8 mouse cellular contexts compared by ENCODE assay signal in genomic region chr5:105858754-105859694, GRCm38 (mm10). TPM values are rescaled to one million over a fixed set of nuclear protein-coding genes. Genes with fewer than 3 reads are reported as not detected.
DNase-seq lines count a peak whose midpoint lies in the region; ATAC-seq lines count a peak whose summit lies in the region.

No protein-coding gene starts in this region.

- 0 out of 2 replicates have a peak overlapping the region, but pooled peaks have one; percentile 1 for H3K27ac ChIP-seq in forebrain, embryonic 12.5 days
- H3K27ac ChIP-seq in forebrain, embryonic 16.5 days (ENCODE audit: low read length) = no peak overlapping the region
- 0 out of 2 replicates have a peak overlapping the region, but pooled peaks have one; percentile 13 for H3K27ac ChIP-seq in intestine, embryonic 15.5 days
- H3K27ac ChIP-seq in lung, embryonic 16.5 days (ENCODE audit: low read length) = peak overlapping the region; percentile 87
- no peak overlapping the region for H3K27ac ChIP-seq in midbrain, embryonic 10.5 days (replicated peaks)
- H3K27ac ChIP-seq in hindbrain, embryonic 13.5 days = no peak overlapping the region

- no peak overlapping the region for H3K9ac ChIP-seq in forebrain, embryonic 12.5 days
- no peak overlapping the region for H3K9ac ChIP-seq in forebrain, embryonic 16.5 days (replicated peaks; ENCODE audit: low read depth, low read length)
- H3K9ac ChIP-seq in intestine, embryonic 15.5 days = no peak overlapping the region
- H3K9ac ChIP-seq in lung, embryonic 16.5 days (ENCODE audit: low read length) = no peak overlapping the region
- H3K9ac ChIP-seq in hindbrain, embryonic 13.5 days = no peak overlapping the region

- ATAC-seq in forebrain, embryonic 12.5 days (ENCODE audit: low FRiP score) = no peak
- ATAC-seq in forebrain, embryonic 16.5 days = no peak
- no peak for ATAC-seq in intestine, embryonic 15.5 days
- peak; percentile 91 for ATAC-seq in lung, embryonic 16.5 days (ENCODE audit: low read depth)
- no peak for ATAC-seq in hindbrain, embryonic 13.5 days (ENCODE audit: low FRiP score)

- no peaks in the 10 kb centered on the region for H3K36me3 ChIP-seq in forebrain, embryonic 12.5 days (replicated peaks)
- no peaks in the 10 kb centered on the region for H3K36me3 ChIP-seq in forebrain, embryonic 16.5 days (ENCODE audit: control insufficient read depth, insufficient read depth)
- no peaks in the 10 kb centered on the region for H3K36me3 ChIP-seq in intestine, embryonic 15.5 days
- H3K36me3 ChIP-seq in lung, embryonic 16.5 days (ENCODE audit: control insufficient read depth, insufficient read depth, low read length) = no peaks in the 10 kb centered on the region
- no peaks in the 10 kb centered on the region for H3K36me3 ChIP-seq in midbrain, embryonic 10.5 days
- no peaks in the 10 kb centered on the region for H3K36me3 ChIP-seq in hindbrain, embryonic 13.5 days

- H3K9me3 ChIP-seq in forebrain, embryonic 12.5 days = no peaks in the 10 kb centered on the region
- H3K9me3 ChIP-seq in forebrain, embryonic 16.5 days (ENCODE audit: control insufficient read depth, low read length) = no peaks in the 10 kb centered on the region
- no peaks in the 10 kb centered on the region for H3K9me3 ChIP-seq in intestine, embryonic 15.5 days
- no peaks in the 10 kb centered on the region for H3K9me3 ChIP-seq in lung, embryonic 16.5 days (ENCODE audit: control insufficient read depth, low read length)
- no peaks in the 10 kb centered on the region for H3K9me3 ChIP-seq in midbrain, embryonic 10.5 days (replicated peaks)
- H3K9me3 ChIP-seq in hindbrain, embryonic 13.5 days = no peaks in the 10 kb centered on the region

- peak; percentile 56 for DNase-seq in c-Kit-positive CD71-positive TER-119-positive erythroid progenitor cells, embryonic 14.5 days (ENCODE audit: low spot score)
- DNase-seq in frontal cortex, adult 2 months (ENCODE audit: extremely low spot score in 1 of 2, low spot score in 1 of 2) = no peak
- no peak for DNase-seq in midbrain, embryonic 10.5 days (ENCODE audit: low spot score)

- peaks cover 8% of the 10 kb centered on the region; the same call in 1 of the 2 replicates for H3K4me1 ChIP-seq in forebrain, embryonic 12.5 days
- peaks cover 11% of the 10 kb centered on the region for H3K4me1 ChIP-seq in forebrain, embryonic 16.5 days (replicated peaks; ENCODE audit: control insufficient read depth, insufficient read depth, low read length)
- H3K4me1 ChIP-seq in intestine, embryonic 15.5 days (replicated peaks) = 0 out of 2 replicates have a peak, but pooled peaks cover 9% of the 10 kb centered on the region
- H3K4me1 ChIP-seq in lung, embryonic 16.5 days (replicated peaks; ENCODE audit: control insufficient read depth, insufficient read depth, low read length) = peaks cover 11% of the 10 kb centered on the region
- H3K4me1 ChIP-seq in midbrain, embryonic 10.5 days = no peaks in the 10 kb centered on the region
- H3K4me1 ChIP-seq in hindbrain, embryonic 13.5 days (replicated peaks) = no peaks in the 10 kb centered on the region

- 77% methylated on average over 8 of the region's 8 CpGs for WGBS in forebrain, embryonic 12.5 days
- WGBS in forebrain, embryonic 16.5 days = 71% methylated on average over 8 of the region's 8 CpGs
- WGBS in intestine, embryonic 15.5 days = 52% methylated on average over 8 of the region's 8 CpGs
- 38% methylated on average over 8 of the region's 8 CpGs for WGBS in lung, embryonic 16.5 days
- WGBS in midbrain, embryonic 10.5 days = 75% methylated on average over 8 of the region's 8 CpGs
- 83% methylated on average over 8 of the region's 8 CpGs for WGBS in hindbrain, embryonic 13.5 days

- no peak overlapping the region for H3K4me2 ChIP-seq in forebrain, embryonic 12.5 days
- no peak overlapping the region for H3K4me2 ChIP-seq in forebrain, embryonic 16.5 days (ENCODE audit: low read length)
- no peak overlapping the region for H3K4me2 ChIP-seq in intestine, embryonic 15.5 days (replicated peaks)
- no peak overlapping the region for H3K4me2 ChIP-seq in lung, embryonic 16.5 days (ENCODE audit: low read depth, low read length)
- H3K4me2 ChIP-seq in hindbrain, embryonic 13.5 days = no peak overlapping the region

- no peaks in the 10 kb centered on the region for H3K27me3 ChIP-seq in forebrain, embryonic 12.5 days
- no peaks in the 10 kb centered on the region for H3K27me3 ChIP-seq in forebrain, embryonic 16.5 days (replicated peaks; ENCODE audit: control insufficient read depth, insufficient read depth, low read length)
- H3K27me3 ChIP-seq in intestine, embryonic 15.5 days (replicated peaks) = no peaks in the 10 kb centered on the region
- no peaks in the 10 kb centered on the region for H3K27me3 ChIP-seq in lung, embryonic 16.5 days (ENCODE audit: control insufficient read depth, insufficient read depth, low read depth, low read length)
- no peaks in the 10 kb centered on the region for H3K27me3 ChIP-seq in midbrain, embryonic 10.5 days (ENCODE audit: low read depth, poor library complexity, severe bottlenecking)
- H3K27me3 ChIP-seq in hindbrain, embryonic 13.5 days = no peaks in the 10 kb centered on the region

- no peak overlapping the region for H3K4me3 ChIP-seq in forebrain, embryonic 12.5 days (replicated peaks)
- no peak overlapping the region for H3K4me3 ChIP-seq in forebrain, embryonic 16.5 days (replicated peaks; ENCODE audit: low read length)
- no peak overlapping the region for H3K4me3 ChIP-seq in intestine, embryonic 15.5 days (replicated peaks)
- H3K4me3 ChIP-seq in lung, embryonic 16.5 days (ENCODE audit: low read length) = no peak overlapping the region
- no peak overlapping the region for H3K4me3 ChIP-seq in midbrain, embryonic 10.5 days
- no peak overlapping the region for H3K4me3 ChIP-seq in hindbrain, embryonic 13.5 days

RNA-seq across cellular contexts. Expression of gene Zfp326, which starts 17.3 kb away (rescaled TPM):
- 70.7 and 72.0 TPM in 2 replicates for polyA plus RNA-seq in forebrain, embryonic 12.5 days (2016; fragmentation: Nextera tagmentation; extraction: Ambion mirVana)
- polyA plus RNA-seq in forebrain, embryonic 16.5 days (2015; fragmentation: Nextera tagmentation; extraction: Ambion mirVana) = 50.0 and 56.3 TPM in 2 replicates
- polyA plus RNA-seq in intestine, embryonic 15.5 days (2015; fragmentation: Nextera tagmentation; extraction: Ambion mirVana) = 29.0 and 32.7 TPM in 2 replicates
- 32.1 and 35.5 TPM in 2 replicates for polyA plus RNA-seq in lung, embryonic 16.5 days (2015; fragmentation: Nextera tagmentation; extraction: Ambion mirVana)
- polyA plus RNA-seq in frontal cortex, adult 2 months (2012; rRNA removed) = 43.5 and 49.7 TPM in 2 replicates
- 51.4 and 57.4 TPM in 2 replicates for polyA plus RNA-seq in midbrain, embryonic 10.5 days (2016; fragmentation: Nextera tagmentation; extraction: Ambion mirVana)
- polyA plus RNA-seq in hindbrain, embryonic 13.5 days (2015; fragmentation: Nextera tagmentation; extraction: Ambion mirVana) = 56.5 and 60.5 TPM in 2 replicates

Comparison
In these comparisons a context has a peak if more than half of its experiments do, and no peak if none do; other contexts are left out.
1. H3K27ac ChIP-seq: peak in forebrain, embryonic 12.5 days (single experiment), intestine, embryonic 15.5 days (single experiment) and lung, embryonic 16.5 days (single experiment); none in forebrain, embryonic 16.5 days (single experiment), midbrain, embryonic 10.5 days (single experiment) and hindbrain, embryonic 13.5 days (single experiment).